Comparison of ENCODE assay signal across 13 mouse cellular contexts in genomic region chr8:121203612-121204376, GRCm38 (mm10).
DNase-seq lines count a peak whose midpoint lies in the region; ATAC-seq and TF ChIP-seq lines count a peak whose summit lies in the region.
"Had no signal": no experiment of that assay in that cellular context is flagged by ENCODE, and none has a peak within 500 bp of the region (broad histone marks: within the 10 kb centered on the region; RNA-seq: fewer than 3 reads in every experiment).

No protein-coding gene starts in this region.

- no peak overlapping the region for H3K9ac ChIP-seq in limb, embryonic 12.5 days (replicated peaks)
- H3K9ac ChIP-seq: embryonic facial prominence, embryonic 15.5 days; liver, embryonic 15.5 days; neural tube, embryonic 12.5 days had no signal

- H3K4me1 ChIP-seq in limb, embryonic 12.5 days (replicated peaks), result peaks cover 34% of the 10 kb centered on the region
- peaks cover 2% of the 10 kb centered on the region; the same call in 1 of the 2 replicates for H3K4me1 ChIP-seq in lung, adult 2 months (ENCODE audit: control insufficient read depth, insufficient read depth, low read length)
- H3K4me1 ChIP-seq: liver, embryonic 15.5 days; neural tube, embryonic 12.5 days had no signal

- TF ChIP-seq POLR2A in lung, adult 2 months (IDR thresholded peaks at IDR 0.05; ENCODE audit: borderline replicate concordance, extremely low read depth, low read depth, low read length), result no peak

- no peaks in the 10 kb centered on the region for H3K9me3 ChIP-seq in limb, embryonic 12.5 days
- H3K9me3 ChIP-seq: embryonic facial prominence, embryonic 15.5 days; liver, embryonic 15.5 days; neural tube, embryonic 12.5 days had no signal

- WGBS in limb, embryonic 12.5 days, result 56% methylated on average over 19 of the region's 19 CpGs
- WGBS in lung, adult 2 months, result 78% methylated on average over 19 of the region's 19 CpGs

- no peak for ATAC-seq in cerebellum, adult (ENCODE audit: insufficient number of reproducible peaks, low FRiP score, low TSS enrichment)
- ATAC-seq in limb, embryonic 12.5 days (ENCODE audit: insufficient number of reproducible peaks, insufficient read depth, low FRiP score, low TSS enrichment, low read depth), result no peak

- peak overlapping the region; percentile 81 for H3K27ac ChIP-seq in limb, embryonic 12.5 days
- H3K27ac ChIP-seq: embryonic facial prominence, embryonic 15.5 days; liver, embryonic 15.5 days; neural tube, embryonic 12.5 days had no signal

- no peaks in the 10 kb centered on the region for H3K36me3 ChIP-seq in limb, embryonic 12.5 days
- H3K36me3 ChIP-seq: embryonic facial prominence, embryonic 15.5 days; liver, embryonic 15.5 days; neural tube, embryonic 12.5 days had no signal

- no peak for TF ChIP-seq CTCF in lung, adult 2 months (IDR thresholded peaks at IDR 0.05; ENCODE audit: insufficient read depth, low read length)

- peaks cover 29% of the 10 kb centered on the region for H3K27me3 ChIP-seq in limb, embryonic 12.5 days

- peak; percentile 9 for DNase-seq in cerebellum, adult 11 months
- peak; percentile 18 for DNase-seq in cerebellum, adult 9-11 months
- peak; percentile 67 for DNase-seq in layer of hippocampus, adult 11-12 months (ENCODE audit: low spot score)
- DNase-seq in ovary, postnatal 14 days (ENCODE audit: low spot score), result no peak
- no peak for DNase-seq in lung, adult 2 months
- no peak for DNase-seq in lung, postnatal 36 days
- DNase-seq: heart, postnatal 36 days; thymus, adult 18-20 months had no signal

- H3K4me3 ChIP-seq in limb, embryonic 12.5 days (replicated peaks), result no peak overlapping the region
- no peak overlapping the region for H3K4me3 ChIP-seq in lung, adult 2 months (replicated peaks; ENCODE audit: extremely low read depth, low read depth, low read length)
- H3K4me3 ChIP-seq: embryonic facial prominence, embryonic 15.5 days; liver, embryonic 15.5 days; neural tube, embryonic 12.5 days had no signal

- H3K4me2 ChIP-seq in limb, embryonic 12.5 days, result no peak overlapping the region
- H3K4me2 ChIP-seq: embryonic facial prominence, embryonic 15.5 days; liver, embryonic 15.5 days; neural tube, embryonic 12.5 days had no signal

Comparison
In these comparisons a context has a peak if more than half of its experiments do, and no peak if none do; other contexts are left out.
1. DNase-seq: peak in cerebellum, adult 11 months (single experiment), cerebellum, adult 9-11 months (single experiment) and layer of hippocampus, adult 11-12 months (single experiment); none in ovary, postnatal 14 days (single experiment), lung, adult 2 months (single experiment) and lung, postnatal 36 days (single experiment).